Mouse (Mus musculus): ENCODE results near the gene Coro2a. TPM values are rescaled to one million over a fixed set of nuclear protein-coding genes. Genes with fewer than 3 reads are reported as not detected.

Gene Coro2a
- total and polyA plus RNA-seq, 3 experiments, result 0.35 to 6.8 TPM; not detected in 1

DNA sequence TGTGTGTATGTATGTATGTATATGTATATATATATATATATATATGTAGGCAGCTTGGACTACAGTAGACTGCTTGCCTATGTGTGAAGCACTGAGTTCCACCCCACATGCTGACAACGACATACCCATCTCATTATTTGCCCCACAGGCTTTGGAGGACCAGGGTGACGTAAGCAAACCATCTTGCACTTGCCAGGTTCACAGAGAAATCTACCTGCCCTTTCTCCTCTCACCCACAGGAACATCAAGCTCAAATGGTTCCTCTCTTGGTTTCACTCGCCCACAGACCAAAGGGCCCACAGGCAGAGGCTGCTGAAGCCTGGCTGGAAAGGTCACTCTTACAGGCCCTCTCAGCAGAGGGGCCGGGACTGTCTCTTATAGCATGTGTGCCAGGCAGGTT, 29.4 kb downstream of the Coro2a start:
- H3K27me3 ChIP-seq (ENCODE audit: control insufficient read depth in 1 of 2, insufficient read depth in 2 of 2, low read length in 2 of 2), result no peaks in the 10 kb centered on the region
- no peak for DNase-seq (ENCODE audit: low read depth, low spot score)
- TF ChIP-seq CHD2 (IDR thresholded peaks at IDR 0.05; ENCODE audit: low read length) (no peak), TAL1 (IDR thresholded peaks at IDR 0.05; ENCODE audit: low read length) (no peak), EP300 (IDR thresholded peaks at IDR 0.05; ENCODE audit: low read depth in 1 of 2, low read length in 2 of 2) (no peak), E2F4 (IDR thresholded peaks at IDR 0.05; ENCODE audit: borderline replicate concordance, low read depth, low read length) (no peak), TCF12 (IDR thresholded peaks at IDR 0.05; ENCODE audit: low read depth, low read length) (no peak), ZC3H11A (IDR thresholded peaks at IDR 0.05; ENCODE audit: low read depth, low read length) (no peak), MYB (IDR thresholded peaks at IDR 0.05; ENCODE audit: low read depth, low read length) (no peak)
- H3K36me3 ChIP-seq (ENCODE audit: control insufficient read depth in 1 of 2, insufficient read depth in 2 of 2, low read length in 2 of 2), result peaks cover 0 to 14% of the 10 kb centered on the region in 2 experiments; a peak in 2 of 4 replicates
- H3K27ac ChIP-seq (ENCODE audit: control insufficient read depth, low read depth, low read length), result no peak overlapping the region
- no peak overlapping the region for H3K9ac ChIP-seq (ENCODE audit: control insufficient read depth, low read depth, low read length, poor library complexity, severe bottlenecking)
- H3K9me3 ChIP-seq (replicated peaks; ENCODE audit: insufficient read depth, low read length), result no peaks in the 10 kb centered on the region
- H3K4me1 ChIP-seq (ENCODE audit: control insufficient read depth in 1 of 2, insufficient read depth in 2 of 2, low read length in 2 of 2), result peaks cover 3 to 17% of the 10 kb centered on the region in 2 experiments; a peak in 3 of 4 replicates
- H3K79me2 ChIP-seq (ENCODE audit: control insufficient read depth, insufficient read depth, low read length, poor library complexity), result no peaks in the 10 kb centered on the region
- H3K4me3 ChIP-seq (ENCODE audit: control insufficient read depth in 1 of 2, insufficient read depth in 1 of 2, low read depth in 2 of 2, low read length in 2 of 2), result no peak overlapping the region

DNA sequence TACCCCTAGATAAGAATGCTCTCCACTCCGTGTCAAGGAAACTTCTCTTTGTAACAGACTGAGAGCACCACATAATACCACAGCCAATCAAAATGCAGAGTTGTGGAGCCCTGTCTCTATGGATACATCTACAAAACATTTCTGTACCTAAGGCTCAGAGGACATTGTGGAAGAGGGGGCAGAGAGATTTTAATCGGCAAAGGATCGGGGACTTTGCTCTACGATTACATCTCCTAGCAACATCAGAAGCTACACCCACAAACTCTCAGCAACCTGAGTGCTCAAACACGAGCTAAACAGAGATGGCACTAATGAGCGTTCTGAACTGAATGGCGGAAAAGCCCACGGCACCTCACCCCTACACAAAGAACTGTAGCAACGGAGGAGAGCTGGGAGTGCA, 30.3 kb downstream of the Coro2a start:
- DNase-seq (ENCODE audit: low read depth, low spot score), result no peak
- Histone ChIP-seq H3K27ac (ENCODE audit: control insufficient read depth, low read depth, low read length) (no peak overlapping the region), H3K4me1 (ENCODE audit: control insufficient read depth in 1 of 2, insufficient read depth in 2 of 2, low read length in 2 of 2) (peaks cover 3 to 18% of the 10 kb centered on the region in 2 experiments; a peak in 3 of 4 replicates), H3K9me3 (replicated peaks; ENCODE audit: insufficient read depth, low read length) (no peaks in the 10 kb centered on the region), H3K27me3 (ENCODE audit: control insufficient read depth in 1 of 2, insufficient read depth in 2 of 2, low read length in 2 of 2) (no peaks in the 10 kb centered on the region), H3K79me2 (ENCODE audit: control insufficient read depth, insufficient read depth, low read length, poor library complexity) (no peaks in the 10 kb centered on the region), H3K4me3 (ENCODE audit: control insufficient read depth in 1 of 2, insufficient read depth in 1 of 2, low read depth in 2 of 2, low read length in 2 of 2) (no peak overlapping the region), H3K9ac (ENCODE audit: control insufficient read depth, low read depth, low read length, poor library complexity, severe bottlenecking) (no peak overlapping the region), H3K36me3 (ENCODE audit: control insufficient read depth in 1 of 2, insufficient read depth in 2 of 2, low read length in 2 of 2) (peaks cover 0 to 14% of the 10 kb centered on the region in 2 experiments; a peak in 2 of 4 replicates)
- no peak for TF ChIP-seq SIN3A (IDR thresholded peaks at IDR 0.05; ENCODE audit: low read length)
- TF ChIP-seq ETS1 (IDR thresholded peaks at IDR 0.05; ENCODE audit: low read depth, low read length), result no peak
- no peak for TF ChIP-seq E2F4 (IDR thresholded peaks at IDR 0.05; ENCODE audit: borderline replicate concordance, low read depth, low read length)
- TF ChIP-seq RAD21 (IDR thresholded peaks at IDR 0.05; ENCODE audit: low read depth, low read length), result no peak
- TF ChIP-seq GATA1 (IDR thresholded peaks at IDR 0.05; ENCODE audit: low read depth, low read length), result no peak
- TF ChIP-seq POLR2AphosphoS2 (IDR thresholded peaks at IDR 0.05; ENCODE audit: low read length), result no peak
- TF ChIP-seq MAX (IDR thresholded peaks at IDR 0.05; ENCODE audit: low read length), result no peak
- TF ChIP-seq CTCF (IDR thresholded peaks at IDR 0.05 in 2 of 3, conservative IDR thresholded peaks at IDR 0.05 in 1 of 3; ENCODE audit: control insufficient read depth in 1 of 3, insufficient read depth in 1 of 3, low read depth in 2 of 3, low read length in 3 of 3, poor library complexity in 1 of 3, severe bottlenecking in 1 of 3), result no peak
- TF ChIP-seq ZMIZ1 (IDR thresholded peaks at IDR 0.05; ENCODE audit: low read depth, low read length), result no peak
- TF ChIP-seq ELF1 (IDR thresholded peaks at IDR 0.05; ENCODE audit: low read depth, low read length), result no peak
- no peak for TF ChIP-seq HCFC1 (IDR thresholded peaks at IDR 0.05; ENCODE audit: low read depth, low read length)
- TF ChIP-seq SMC3 (IDR thresholded peaks at IDR 0.05; ENCODE audit: low read depth, low read length), result no peak
- TF ChIP-seq USF2 (IDR thresholded peaks at IDR 0.05; ENCODE audit: borderline replicate concordance in 1 of 2, insufficient read depth in 1 of 2, low read depth in 1 of 2, low read length in 2 of 2), result no peak
- no peak for TF ChIP-seq TCF12 (IDR thresholded peaks at IDR 0.05; ENCODE audit: low read depth, low read length)
- TF ChIP-seq GABPA (IDR thresholded peaks at IDR 0.05; ENCODE audit: low read depth, low read length), result no peak
- no peak for TF ChIP-seq ZNF384 (IDR thresholded peaks at IDR 0.05; ENCODE audit: low read depth, low read length)
- no peak for TF ChIP-seq MXI1 (IDR thresholded peaks at IDR 0.05; ENCODE audit: low read depth, low read length)
